Mouse (Mus musculus) adrenal gland, adult (tissue): ENCODE data around the gene Slc44a3.
A peak's percentile ranks its signal among the peaks of the same experiment; 100 is the strongest.
"Not testable (repeated sequence)": the region's sequence is repeated elsewhere in the genome, so short reads cannot be mapped to it uniquely, and the experiment has no call there.

ENCODE experiments used
- DNase-seq, 2 experiments: peaks; one replicate each; pipeline ENCODE4 v3.0.0; 2022 to 2023; ENCODE audit warnings: low spot score in 1 of 2; ENCODE audit not compliant: inconsistent age in 2 of 2

Gene Slc44a3

DNA sequence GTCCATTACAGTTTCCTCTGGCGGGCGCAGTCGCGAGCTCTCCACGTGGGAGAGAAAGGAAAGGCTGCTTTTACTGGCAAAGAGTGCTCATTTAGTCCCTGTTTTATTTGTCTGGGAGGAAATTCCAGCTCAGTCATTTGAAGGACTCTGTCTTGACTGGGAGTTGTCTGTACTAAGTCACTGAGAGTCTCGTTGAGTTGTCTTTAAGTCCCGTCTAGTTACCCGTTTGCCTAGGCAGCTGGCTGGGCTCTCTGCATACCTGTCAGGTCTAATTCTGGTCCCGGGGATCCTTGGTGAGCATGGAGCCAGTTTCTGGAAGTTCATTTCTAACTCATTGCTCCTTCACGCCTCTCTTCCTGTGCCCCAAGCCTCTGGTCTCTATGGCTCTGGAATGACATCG is 20.5 kb upstream of the Slc44a3 start:
- no peak for DNase-seq

DNA sequence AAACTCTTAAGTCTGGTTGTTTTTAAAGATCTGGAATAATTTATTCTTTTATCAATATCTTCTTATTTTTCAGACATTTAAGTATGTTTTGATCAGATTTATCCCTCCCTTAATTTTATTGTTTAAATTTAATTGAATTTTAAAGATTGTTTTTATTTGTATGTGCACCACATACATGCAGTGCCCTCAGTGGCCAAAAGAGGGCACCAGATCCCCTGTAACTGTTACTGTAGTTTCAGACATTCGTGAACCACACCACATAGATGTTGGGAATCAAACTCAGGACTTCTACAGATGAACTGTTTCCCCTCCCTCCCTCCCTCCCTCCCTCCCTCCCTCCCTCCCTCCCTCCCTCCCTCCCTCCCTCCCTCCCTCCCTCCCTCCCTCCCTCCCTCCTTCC is 18.2 kb upstream of the Slc44a3 start:
- DNase-seq = peak in 1 of 2 experiments; percentile 75

DNA sequence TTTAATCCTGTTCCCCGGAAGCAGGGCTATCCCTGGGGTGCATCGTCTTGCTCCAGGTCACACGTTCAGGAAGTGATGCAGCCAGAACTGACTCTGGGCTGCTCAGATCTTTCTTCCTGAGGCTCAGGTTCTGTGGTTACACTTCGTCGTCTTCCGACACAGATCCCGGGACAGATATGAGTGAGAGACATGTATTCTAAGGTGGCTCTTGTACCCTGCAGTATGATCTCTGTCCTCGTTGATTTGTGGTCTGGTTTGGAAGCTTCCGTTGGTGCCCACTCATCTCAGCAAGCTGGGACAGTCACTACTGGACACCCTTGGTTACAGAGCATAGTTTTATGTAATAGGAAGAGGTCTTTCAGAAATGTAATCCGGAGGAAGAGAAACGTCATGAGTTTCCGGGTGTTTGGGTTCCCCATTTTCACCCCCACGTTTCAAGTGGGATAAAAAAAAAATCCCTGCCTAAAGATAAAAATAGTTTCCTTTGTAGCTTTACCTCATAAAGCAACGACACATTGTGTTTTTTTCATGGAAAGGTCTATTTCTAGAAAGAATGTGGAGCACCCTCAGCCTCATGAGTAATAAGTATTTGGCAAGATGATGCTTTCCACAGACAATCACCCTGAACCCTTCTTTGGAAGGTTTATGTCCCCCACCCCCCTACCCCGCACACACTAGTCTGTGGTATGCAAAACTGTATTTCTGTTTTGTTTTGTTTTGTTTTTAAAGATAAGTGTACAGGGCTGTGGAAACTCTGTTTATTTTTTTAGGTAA is 15.8 kb upstream of the Slc44a3 start:
- no peak for DNase-seq

DNA sequence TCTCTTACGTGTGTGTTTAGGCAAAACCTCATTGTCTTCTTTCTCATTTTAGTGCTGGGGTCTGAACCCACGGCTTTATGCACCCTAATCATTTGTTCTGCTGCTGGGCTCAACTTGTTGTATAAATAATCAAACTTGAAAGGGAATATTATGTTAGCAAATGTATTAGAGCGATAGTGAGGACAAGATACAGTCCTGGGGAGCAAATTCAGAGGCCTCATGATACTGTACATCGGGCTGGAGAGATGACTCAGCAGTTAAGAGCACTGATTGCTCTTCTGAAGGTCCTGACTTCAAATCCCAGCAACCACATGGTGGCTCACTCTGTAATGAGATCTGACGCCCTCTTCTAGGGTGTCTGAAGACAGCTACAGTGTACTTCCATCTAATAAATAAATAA is 8.4 kb upstream of the Slc44a3 start:
- DNase-seq = no peak

DNA sequence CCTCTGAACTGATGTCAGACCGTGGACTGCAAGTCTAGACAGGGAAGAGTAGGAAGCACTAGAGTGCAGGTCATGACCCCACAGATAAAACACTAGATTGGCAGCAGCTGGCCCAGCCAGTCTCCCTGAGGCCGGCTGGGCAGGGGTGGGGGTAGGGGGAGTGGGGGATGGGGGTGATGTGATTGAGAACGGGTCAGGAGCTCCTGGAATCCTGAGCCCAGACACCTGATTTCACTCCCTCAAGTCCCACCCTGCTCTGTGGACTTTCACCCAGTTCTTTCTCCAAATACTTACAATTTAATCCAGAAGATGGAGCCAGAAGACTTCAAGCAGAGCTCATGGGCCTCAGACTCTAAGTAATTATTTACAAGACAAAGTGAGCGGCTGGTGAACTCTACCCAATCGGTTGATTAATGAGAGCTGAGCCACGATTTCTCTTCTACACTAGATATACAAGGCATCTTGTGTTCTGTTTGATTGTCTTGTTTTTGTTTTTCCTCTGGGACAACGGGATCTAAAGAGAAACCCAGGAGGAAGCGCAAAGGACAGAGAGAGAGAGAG is 7.7 kb upstream of the Slc44a3 start:
- DNase-seq = no peak

DNA sequence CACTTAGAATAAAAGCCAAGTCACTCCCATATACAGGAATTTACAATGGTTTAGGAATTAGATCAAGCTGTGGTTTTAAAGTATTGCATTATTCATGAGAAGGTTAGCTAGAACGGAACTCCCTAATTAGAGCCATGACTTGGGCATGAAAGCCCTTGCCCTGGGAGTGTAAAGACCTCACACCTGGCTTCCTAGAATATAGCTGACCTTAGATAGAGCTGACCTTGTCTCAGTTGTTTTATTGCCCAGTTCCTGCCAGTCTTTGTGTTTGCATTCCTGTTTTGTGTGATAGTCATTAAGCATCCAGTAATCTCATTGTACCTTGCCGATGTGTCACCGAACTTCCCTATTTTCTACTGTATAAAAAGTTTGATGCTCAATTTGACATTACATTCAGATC is 6.6 kb upstream of the Slc44a3 start:
- DNase-seq = not testable (repeated sequence)

DNA sequence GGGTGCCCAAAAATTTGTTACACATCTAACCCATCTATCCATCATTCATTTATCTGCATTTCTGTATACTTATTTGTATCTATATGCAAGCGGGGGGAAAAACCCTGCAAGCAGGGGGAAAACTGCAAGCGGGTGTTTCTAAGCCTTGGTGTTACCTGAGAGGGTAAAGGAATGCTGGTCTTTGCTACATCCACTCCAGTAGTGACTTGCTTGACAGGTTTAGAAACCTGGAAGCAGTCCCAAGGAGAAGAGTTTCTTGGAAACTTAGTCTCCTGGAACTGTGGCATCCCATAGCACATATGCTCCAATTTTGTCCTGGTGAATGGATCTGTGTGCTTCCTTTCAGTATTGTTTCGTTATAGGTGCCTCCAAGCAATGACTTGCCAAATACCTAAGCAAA is 5.8 kb upstream of the Slc44a3 start:
- no peak for DNase-seq

DNA sequence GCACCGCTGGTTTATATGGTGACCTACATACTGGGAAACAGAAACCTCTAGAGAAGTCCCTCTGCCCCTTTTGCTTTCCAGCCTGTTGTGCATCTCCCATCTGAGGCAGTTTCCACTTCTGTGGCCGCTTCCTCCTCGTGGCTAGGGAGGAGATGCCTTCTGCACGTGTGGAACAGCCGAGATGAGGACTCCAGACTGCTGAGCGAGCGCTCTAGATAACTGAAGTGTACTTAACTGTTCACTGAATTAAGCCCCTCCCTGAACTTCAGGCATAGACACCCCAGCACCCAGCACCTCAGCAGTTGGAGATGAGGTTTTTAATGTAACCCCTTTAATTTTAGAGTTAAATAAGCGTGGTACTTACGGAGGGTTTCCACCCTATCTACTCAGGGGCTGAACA is 4.6 kb upstream of the Slc44a3 start:
- no peak for DNase-seq

DNA sequence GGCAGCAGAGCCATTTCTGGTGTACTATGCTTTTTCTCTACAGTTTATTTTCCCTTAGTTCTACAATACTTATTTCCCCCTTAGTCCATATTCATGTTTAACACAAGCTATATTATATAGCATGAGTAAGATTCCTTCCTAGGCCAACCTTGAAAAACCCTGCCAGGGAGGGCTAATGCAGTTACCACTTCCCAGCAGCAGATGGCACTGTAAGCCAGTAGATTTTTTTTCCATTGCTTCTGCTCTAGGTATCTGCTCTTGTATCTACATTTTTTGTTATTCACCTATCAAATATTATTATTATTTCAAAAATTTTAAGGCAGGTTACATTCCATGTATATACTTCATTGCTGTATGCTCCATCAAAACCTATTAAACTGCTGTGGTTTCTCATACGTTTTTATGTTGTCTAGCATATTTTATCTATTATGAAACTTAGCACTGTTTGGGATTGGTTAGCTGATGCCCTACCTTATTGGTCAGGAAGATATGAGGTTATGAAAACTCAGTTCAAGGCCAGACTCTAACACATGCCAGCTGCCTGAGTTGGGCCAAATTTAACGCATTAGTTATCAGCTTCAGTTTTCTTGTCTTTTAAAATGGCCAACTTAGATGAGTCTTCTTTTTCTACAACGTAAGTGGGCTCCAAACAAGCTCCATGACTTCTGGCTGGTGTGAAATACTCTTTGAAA is 3.8 kb upstream of the Slc44a3 start:
- peak in 1 of 2 experiments; percentile 84 for DNase-seq

DNA sequence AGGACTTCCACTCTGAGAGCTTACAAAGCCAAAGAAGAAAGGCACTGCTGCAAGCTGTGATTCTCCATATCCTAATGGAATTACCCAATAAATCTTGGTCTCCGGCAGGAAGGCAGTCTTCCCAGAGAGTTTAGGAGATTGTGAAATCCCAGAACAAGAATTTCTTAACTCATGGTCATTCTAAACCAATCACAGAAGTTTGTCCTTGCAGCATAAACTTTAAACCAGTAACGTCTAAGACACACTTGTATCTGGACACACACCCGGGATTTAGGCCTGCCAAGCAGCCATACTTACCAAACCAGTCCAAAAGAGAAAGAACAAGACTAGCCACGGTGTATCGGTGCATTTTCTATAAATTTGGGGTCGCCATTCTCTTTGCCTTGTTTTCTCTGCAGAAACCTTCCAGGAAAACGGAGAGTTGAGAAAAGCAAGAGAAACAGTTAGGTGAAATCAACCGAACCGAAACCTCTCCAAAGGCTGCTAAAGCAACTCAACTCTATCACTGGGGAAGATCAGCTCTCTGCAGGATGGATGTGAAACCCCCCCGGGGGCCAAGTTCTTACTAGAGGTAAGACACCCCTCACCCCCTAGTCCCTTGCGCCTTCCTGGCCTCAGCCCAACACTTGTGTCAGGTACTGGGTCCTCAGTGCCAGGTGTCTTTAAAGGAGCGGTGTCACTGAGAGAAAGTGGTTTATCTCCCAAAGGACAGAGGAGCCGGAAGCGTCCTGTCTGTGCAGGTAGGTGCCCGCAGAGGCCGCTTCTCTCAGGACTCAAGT is 645 bp downstream of the Slc44a3 start:
- peak; percentile 77 to 93 for DNase-seq

DNA sequence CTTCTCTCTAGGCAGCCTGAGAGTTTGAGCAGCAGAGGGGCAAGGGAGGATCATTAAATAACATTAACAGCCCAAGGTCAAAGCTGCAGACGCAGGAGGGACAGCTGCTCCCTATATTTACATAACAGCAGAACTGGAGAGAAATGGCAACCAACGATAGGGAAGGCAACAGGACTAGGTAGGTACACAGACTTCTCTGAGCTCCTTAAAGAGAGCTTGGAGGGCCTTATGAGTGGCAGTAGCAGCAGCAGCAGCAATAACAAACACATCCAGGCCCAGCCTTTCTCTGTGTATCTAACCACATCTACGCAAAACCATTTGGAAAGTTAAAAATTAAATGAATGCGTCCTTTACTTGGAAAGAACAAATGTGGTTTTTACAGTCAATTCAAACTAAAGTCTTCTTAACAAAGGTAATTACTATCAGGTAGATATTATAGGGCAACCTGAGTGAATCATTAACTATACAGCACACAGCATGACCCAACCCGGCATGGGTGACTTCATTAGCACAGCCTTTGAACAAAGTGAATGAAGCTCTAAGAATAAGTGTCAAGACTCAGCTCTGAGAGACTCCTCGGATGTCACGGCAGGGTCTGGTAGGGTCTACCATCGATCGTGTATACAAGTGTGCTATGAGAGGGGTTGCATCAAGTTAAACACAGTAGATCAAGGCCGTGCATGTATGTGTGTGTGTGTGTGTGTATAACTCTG is 1.5 kb downstream of the Slc44a3 start:
- peak; percentile 56 to 78 for DNase-seq

DNA sequence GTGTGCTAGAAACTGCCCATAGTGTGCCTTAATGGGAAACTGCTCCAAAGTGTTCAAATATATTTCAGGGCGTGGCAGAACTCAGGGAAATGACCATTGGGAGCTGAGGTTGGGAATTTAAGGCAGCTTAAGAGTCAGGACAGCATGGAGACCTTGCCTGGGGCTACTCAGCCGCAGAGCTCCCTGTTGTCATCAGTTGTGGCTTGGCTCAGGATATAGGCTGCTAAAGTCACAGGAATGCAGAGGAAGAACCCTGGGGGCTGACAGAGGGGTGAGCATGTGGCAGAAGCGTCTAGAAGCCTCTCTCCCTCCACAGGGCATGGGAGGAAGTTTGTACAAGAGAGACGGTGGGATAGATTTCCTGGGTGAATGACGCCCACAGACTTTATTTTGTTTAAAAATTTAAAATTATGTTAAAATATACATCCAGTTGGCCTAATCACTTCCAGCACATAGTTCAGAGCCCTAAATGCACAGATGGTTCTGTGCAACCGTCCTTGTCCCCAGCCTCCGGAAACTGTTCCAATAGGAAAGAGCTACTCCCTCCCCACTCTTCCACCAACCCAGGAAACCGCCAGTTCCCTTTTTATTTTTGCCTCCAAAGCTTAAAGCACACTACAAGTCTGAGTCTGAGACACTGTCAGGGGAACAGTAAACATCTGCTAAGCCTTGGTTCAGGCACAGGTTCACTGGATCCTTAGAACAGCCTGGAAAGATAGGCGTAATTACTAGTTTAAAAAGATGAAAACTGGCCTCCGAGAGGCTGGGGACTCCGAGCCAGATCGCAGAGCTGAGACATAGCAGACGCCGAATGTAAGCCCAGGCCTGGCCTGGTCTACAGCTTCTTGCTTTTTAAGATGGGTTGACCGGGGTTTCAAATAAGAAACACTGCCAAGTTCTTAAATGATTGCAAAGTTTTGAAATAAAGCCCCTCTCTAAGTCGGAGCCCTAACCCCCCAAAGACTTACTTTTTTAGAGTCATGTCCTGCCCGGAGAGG is 5.8 kb downstream of the Slc44a3 start:
- DNase-seq = no peak

DNA sequence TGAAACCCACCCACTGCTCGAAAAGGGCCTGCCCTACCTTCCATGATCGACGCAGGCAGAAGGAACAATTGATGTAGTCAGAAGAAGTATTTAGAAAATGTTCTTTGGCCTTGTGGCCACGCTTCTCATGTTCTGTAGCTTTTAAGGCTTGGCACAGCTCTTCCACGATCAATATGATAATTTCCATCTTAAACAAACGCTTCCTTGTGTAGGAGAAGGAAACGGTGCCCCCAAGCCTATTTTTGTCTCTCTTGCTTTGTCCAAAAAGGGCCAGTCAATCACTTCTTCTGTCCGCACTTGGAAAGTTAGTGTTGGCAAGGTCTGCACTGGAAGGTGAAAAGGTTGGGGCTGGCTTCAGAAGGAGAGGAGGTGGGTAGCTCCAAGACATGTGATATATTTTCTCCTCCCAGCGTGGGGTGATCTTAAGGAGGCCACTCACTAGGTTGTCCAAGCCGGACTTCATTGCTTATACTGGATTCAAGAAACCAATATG is 10.5 kb downstream of the Slc44a3 start:
- no peak for DNase-seq

DNA sequence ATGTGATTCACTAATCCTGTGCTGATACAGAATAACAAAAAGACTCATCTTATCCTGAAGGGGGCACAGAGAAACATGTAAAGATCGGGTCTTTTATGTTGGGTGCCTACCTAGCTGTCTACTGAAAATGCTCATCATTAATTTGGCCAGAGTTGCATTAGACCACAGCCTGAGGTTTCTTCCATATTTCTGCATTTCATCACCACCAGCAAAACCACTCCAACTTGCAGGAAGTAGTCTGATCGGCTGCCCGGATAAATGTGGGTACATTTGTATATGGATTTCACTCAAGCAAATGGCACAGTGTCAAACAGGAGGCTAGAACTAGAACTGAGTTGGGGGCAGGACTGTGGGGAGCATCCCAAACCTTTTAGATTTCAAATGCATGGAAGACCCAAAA is 11.1 kb downstream of the Slc44a3 start:
- no peak for DNase-seq

DNA sequence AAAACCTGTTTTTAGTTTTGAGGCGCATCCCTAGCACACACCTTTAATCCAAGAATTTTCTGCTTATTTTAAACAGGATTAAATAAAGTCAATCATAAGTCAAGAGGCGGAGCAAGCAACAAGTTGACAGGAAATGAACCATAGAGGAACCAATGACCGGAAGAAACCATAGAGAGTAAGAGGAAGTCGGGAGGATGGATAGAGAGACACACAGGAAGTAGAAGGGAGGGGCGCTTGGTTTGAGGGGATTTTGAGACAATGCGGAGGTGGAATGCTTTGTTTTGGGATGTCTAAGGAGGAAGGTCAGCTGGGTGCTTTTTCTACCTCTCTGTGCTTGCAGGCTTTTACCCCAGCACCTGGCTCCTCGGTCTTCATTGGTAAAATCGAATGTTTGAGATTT is 15.2 kb downstream of the Slc44a3 start:
- no peak for DNase-seq

DNA sequence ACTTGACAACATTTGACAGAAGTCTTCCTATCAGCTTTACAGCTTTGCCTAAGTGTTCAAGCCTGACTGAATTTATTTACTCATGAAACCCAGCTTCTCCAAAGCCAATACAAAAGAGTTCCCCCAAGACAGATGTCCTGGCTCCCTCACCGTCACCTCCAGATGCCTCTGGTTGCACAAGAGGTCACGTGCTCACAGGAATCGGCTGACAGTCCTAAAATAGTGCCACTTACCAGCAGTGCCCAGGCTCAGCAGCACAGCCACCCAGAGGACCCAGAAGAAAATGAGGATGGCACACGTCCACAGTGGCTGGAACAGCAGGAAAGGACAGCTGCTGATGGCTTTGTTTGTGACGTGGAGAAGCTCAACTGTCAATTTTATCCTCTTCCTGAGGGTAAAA is 23.1 kb downstream of the Slc44a3 start:
- DNase-seq = peak in 1 of 2 experiments; percentile 39

DNA sequence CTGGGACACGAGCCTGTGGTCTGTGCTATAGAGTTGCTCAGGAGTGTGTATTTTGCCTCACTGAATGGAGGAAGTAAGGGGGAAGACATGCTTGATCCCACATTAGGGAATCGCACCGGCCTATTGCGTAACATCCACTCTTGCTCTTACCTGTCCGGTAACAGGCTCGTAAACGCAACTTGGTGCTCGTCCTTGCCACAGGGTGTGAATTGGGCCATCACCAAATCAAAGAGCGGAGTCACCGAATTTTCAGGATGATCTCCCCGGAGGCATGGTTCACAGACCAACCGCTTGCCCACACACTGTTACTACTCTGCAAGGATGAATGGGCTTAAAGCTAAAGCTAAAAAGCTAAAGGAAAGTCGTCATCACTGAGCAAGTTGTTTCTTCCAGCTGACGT is 24.5 kb downstream of the Slc44a3 start:
- DNase-seq = no peak

DNA sequence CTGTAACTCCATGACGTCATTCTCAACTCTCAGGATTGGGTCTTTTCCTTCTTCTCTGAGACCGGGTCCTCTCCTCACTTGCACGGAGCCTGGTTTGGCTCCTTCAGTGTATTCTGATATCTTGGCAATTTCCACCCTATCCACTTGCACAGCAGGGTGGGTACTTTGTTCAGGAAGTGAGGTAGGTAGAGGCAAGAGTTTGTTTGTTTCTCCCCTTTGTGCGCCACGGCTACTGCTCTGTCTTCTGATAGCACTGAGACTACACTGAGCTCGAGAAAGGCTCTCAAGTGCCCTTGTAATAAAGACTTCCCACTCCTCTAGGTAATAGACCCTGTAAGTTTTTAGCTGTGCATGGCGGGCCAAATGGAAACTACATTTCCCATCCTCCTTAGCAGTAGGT is 25.4 kb downstream of the Slc44a3 start:
- no peak for DNase-seq

DNA sequence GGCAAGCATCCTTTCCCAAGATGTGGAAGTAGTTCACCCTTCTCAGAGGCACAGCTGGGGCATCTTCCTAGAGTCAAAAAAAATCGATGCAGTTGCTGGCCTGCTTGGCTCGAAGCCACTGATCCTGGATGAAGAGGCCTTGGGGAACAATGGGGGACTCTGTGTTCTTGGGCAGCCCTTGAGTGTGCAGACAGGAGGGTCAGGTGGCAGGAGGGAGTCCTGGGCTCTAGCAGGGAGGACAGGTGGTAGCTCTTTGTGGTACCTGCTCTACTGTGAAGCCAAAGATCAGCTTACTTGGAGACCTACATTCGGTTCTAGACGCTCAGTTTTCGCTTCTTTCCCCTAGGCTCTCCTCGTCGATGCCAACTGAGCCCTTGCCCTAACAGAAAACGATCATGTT is 26.0 kb downstream of the Slc44a3 start:
- DNase-seq = peak in 1 of 2 experiments; percentile 20
